Mouse (Mus musculus) midbrain, embryonic 11.5 days (tissue): ENCODE results near the gene Eif4h. TPM values are rescaled to one million over a fixed set of nuclear protein-coding genes. Genes with fewer than 3 reads are reported as not detected.

ENCODE experiments used
- microRNA-seq: library from miRNA; unstranded; fragments of <30 nt; microRNA quantifications from one replicate; pipeline ENCODE4, GENCODE M21; 2017
- polyA plus RNA-seq: library from polyadenylated mRNA; unstranded; fragments of >200 nt; fragmentation: Nextera tagmentation; extraction: Ambion mirVana; gene quantifications from 2 replicates; pipeline ENCODE4 v1.2.1, GENCODE M21; 2014

Eif4h gene
- polyA plus RNA-seq, 1 experiment from 2014 or later = 421 TPM

Small RNA genes lying within 50 kb of the gene (microRNA-seq; reads per million reads assigned to microRNA genes)
- gene Mir7228 = not detected

Other genes starting within 250 kb of the Eif4h start
- gene Gtf2ird1, start 182.8 kb downstream of the Eif4h start, polyA plus RNA-seq = 86.5 and 88.1 TPM in 2 replicates
- gene Clip2, start 87.1 kb downstream of the Eif4h start, polyA plus RNA-seq = 5.6 and 5.8 TPM in 2 replicates
- 0.30 TPM in 1 of 2 replicates, not detected in the other for gene Syna, start 79.3 kb downstream of the Eif4h start, polyA plus RNA-seq
- 321 and 338 TPM in 2 replicates for gene Rfc2, start 58.1 kb downstream of the Eif4h start, polyA plus RNA-seq
- 1.5 and 1.6 TPM in 2 replicates for gene Lat2, start 24.5 kb downstream of the Eif4h start, polyA plus RNA-seq
- gene Limk1, start 49.1 kb upstream of the Eif4h start, polyA plus RNA-seq = 8.4 and 9.1 TPM in 2 replicates
- gene Eln, start 107.8 kb upstream of the Eif4h start, polyA plus RNA-seq = 1.1 and 2.0 TPM in 2 replicates